Mouse (Mus musculus) MEL (cell line): ENCODE data around the gene Myh9. TPM values are rescaled to one million over a fixed set of nuclear protein-coding genes. Genes with fewer than 3 reads are reported as not detected.

Experiments
- DNase-seq: peaks from one replicate; pipeline ENCODE4 v3.0.0; 2011; ENCODE audit warnings: low read depth, low spot score
- H3K27ac ChIP-seq: 2 replicates; pipeline ENCODE4 v1.5.1; 2012; ENCODE audit warnings: low read depth, mild to moderate bottlenecking, control low read depth, low read length, moderate library complexity; ENCODE audit not compliant: control insufficient read depth
- H3K27me3 ChIP-seq, 2 experiments: fragments of 150-350 bp in 1 of 2; sonication (generic) in 1 of 2; 2 replicates each; pipeline ENCODE4 v1.6.1; 2012; ENCODE audit warnings: low read length in 2 of 2, mild to moderate bottlenecking in 2 of 2, improper control_type of control experiment in 1 of 2, moderate library complexity in 1 of 2; ENCODE audit not compliant: insufficient read depth in 2 of 2, control insufficient read depth in 1 of 2
- H3K36me3 ChIP-seq, 2 experiments: 2 replicates each; pipeline ENCODE4 v1.6.1; 2012 to 2014; ENCODE audit warnings: low read length in 2 of 2, improper control_type of control experiment in 1 of 2, inconsistent platforms in 1 of 2, mild to moderate bottlenecking in 1 of 2; ENCODE audit not compliant: insufficient read depth in 2 of 2, control insufficient read depth in 1 of 2
- H3K4me1 ChIP-seq, 2 experiments: fragments of 150-350 bp in 1 of 2; sonication (generic) in 1 of 2; 2 replicates each; pipeline ENCODE4 v1.6.1; 2012; ENCODE audit warnings: low read length in 2 of 2, improper control_type of control experiment in 1 of 2, mild to moderate bottlenecking in 1 of 2; ENCODE audit not compliant: insufficient read depth in 2 of 2, control insufficient read depth in 1 of 2
- H3K4me3 ChIP-seq, 2 experiments: fragments of 150-350 bp in 1 of 2; sonication (generic) in 1 of 2; 2 replicates each; pipeline ENCODE4 v1.5.1; 2012; ENCODE audit warnings: low read depth in 2 of 2, low read length in 2 of 2, mild to moderate bottlenecking in 2 of 2, moderate library complexity in 2 of 2, control low read depth in 1 of 2, improper control_type of control experiment in 1 of 2; ENCODE audit not compliant: control insufficient read depth in 1 of 2, insufficient read depth in 1 of 2
- H3K79me2 ChIP-seq: 2 replicates; pipeline ENCODE4 v1.6.1; 2012; ENCODE audit warnings: mild to moderate bottlenecking, low read length, moderate library complexity; ENCODE audit not compliant: control insufficient read depth, poor library complexity, insufficient read depth
- H3K9ac ChIP-seq: 2 replicates; pipeline ENCODE4 v1.6.1; 2012; ENCODE audit warnings: low read depth, mild to moderate bottlenecking, control low read depth, low read length, moderate library complexity; ENCODE audit not compliant: control insufficient read depth, poor library complexity, severe bottlenecking
- H3K9me3 ChIP-seq: fragments of 150-350 bp; sonication (generic); replicated peaks from 2 replicates; pipeline ENCODE4 v1.6.1; 2012; ENCODE audit warnings: mild to moderate bottlenecking, low read length, improper control_type of control experiment, moderate library complexity; ENCODE audit not compliant: insufficient read depth
- CHD2 ChIP-seq: IDR thresholded peaks from 2 replicates; pipeline ENCODE4 v1.6.1; 2011; ENCODE audit warnings: low read length, improper control_type of control experiment
- CTCF ChIP-seq, 3 experiments: IDR thresholded peaks in 2 of 3; conservative IDR thresholded peaks in 1 of 3; 2 replicates each; pipeline ENCODE4 v1.5.1; 2011 to 2012; ENCODE audit warnings: low read length in 3 of 3, low read depth in 2 of 3, mild to moderate bottlenecking in 2 of 3, improper control_type of control experiment in 1 of 3, inconsistent platforms in 1 of 3, mixed read lengths in 1 of 3, moderate library complexity in 1 of 3; ENCODE audit not compliant: control insufficient read depth in 1 of 3, insufficient read depth in 1 of 3, poor library complexity in 1 of 3, severe bottlenecking in 1 of 3
- E2F4 ChIP-seq: IDR thresholded peaks from 2 replicates; pipeline ENCODE4 v1.6.1; 2011; ENCODE audit warnings: low read depth, low read length, improper control_type of control experiment, borderline replicate concordance
- ELF1 ChIP-seq: IDR thresholded peaks from 2 replicates; pipeline ENCODE4 v1.6.1; 2014; ENCODE audit warnings: low read depth, mild to moderate bottlenecking, inconsistent platforms, low read length, improper control_type of control experiment, moderate library complexity
- EP300 ChIP-seq, 2 experiments: IDR thresholded peaks; 2 replicates each; pipeline ENCODE4 v1.6.1; 2011; ENCODE audit warnings: improper control_type of control experiment in 2 of 2, low read length in 2 of 2, low read depth in 1 of 2, mild to moderate bottlenecking in 1 of 2
- ETS1 ChIP-seq: IDR thresholded peaks from 2 replicates; pipeline ENCODE4 v1.6.1; 2012; ENCODE audit warnings: low read depth, mild to moderate bottlenecking, inconsistent platforms, low read length, improper control_type of control experiment, moderate library complexity
- JUND ChIP-seq: IDR thresholded peaks from 2 replicates; pipeline ENCODE4 v1.6.1; 2011; ENCODE audit warnings: low read depth, mild to moderate bottlenecking, improper control_type of control experiment, low read length
- MEF2A ChIP-seq: IDR thresholded peaks from 2 replicates; pipeline ENCODE4 v1.6.1; 2014; ENCODE audit warnings: low read depth, mild to moderate bottlenecking, inconsistent platforms, low read length, improper control_type of control experiment; ENCODE audit not compliant: poor library complexity, insufficient replicate concordance, severe bottlenecking; ENCODE audit errors: extremely low read depth
- MXI1 ChIP-seq: IDR thresholded peaks from 2 replicates; pipeline ENCODE4 v1.6.1; 2011; ENCODE audit warnings: mild to moderate bottlenecking, low read depth, low read length, improper control_type of control experiment
- MYB ChIP-seq: IDR thresholded peaks from 2 replicates; pipeline ENCODE4 v1.6.1; 2011; ENCODE audit warnings: mild to moderate bottlenecking, low read depth, low read length, improper control_type of control experiment
- MYC ChIP-seq: IDR thresholded peaks from 2 replicates; pipeline ENCODE4 v1.6.1; 2011; ENCODE audit warnings: low read depth, mild to moderate bottlenecking, low read length, improper control_type of control experiment, moderate library complexity
- NELFE ChIP-seq: IDR thresholded peaks from 2 replicates; pipeline ENCODE4 v1.6.1; 2011; ENCODE audit warnings: low read depth, low read length, improper control_type of control experiment
- POLR2A ChIP-seq, 2 experiments: IDR thresholded peaks; 2 replicates each; pipeline ENCODE4 v1.6.1; 2011 to 2012; ENCODE audit warnings: low read length in 2 of 2, mild to moderate bottlenecking in 2 of 2, control low read depth in 1 of 2, improper control_type of control experiment in 1 of 2, low read depth in 1 of 2, moderate library complexity in 1 of 2; ENCODE audit not compliant: control insufficient read depth in 1 of 2, insufficient read depth in 1 of 2, poor library complexity in 1 of 2
- POLR2AphosphoS5 ChIP-seq: IDR thresholded peaks from 2 replicates; pipeline ENCODE4 v1.6.1; 2012; ENCODE audit warnings: low read depth, borderline replicate concordance, mild to moderate bottlenecking, inconsistent platforms, low read length, moderate library complexity, mixed read lengths
- RAD21 ChIP-seq: IDR thresholded peaks from 2 replicates; pipeline ENCODE4 v1.6.1; 2011; ENCODE audit warnings: mild to moderate bottlenecking, low read depth, low read length, improper control_type of control experiment
- SMC3 ChIP-seq: IDR thresholded peaks from 2 replicates; pipeline ENCODE4 v1.6.1; 2011; ENCODE audit warnings: low read depth, low read length, improper control_type of control experiment
- TBP ChIP-seq: IDR thresholded peaks from 2 replicates; pipeline ENCODE4 v1.8.0; 2011; ENCODE audit warnings: low read depth, low read length, improper control_type of control experiment
- TCF12 ChIP-seq: IDR thresholded peaks from 2 replicates; pipeline ENCODE4 v1.6.1; 2014; ENCODE audit warnings: low read depth, mild to moderate bottlenecking, inconsistent platforms, low read length, improper control_type of control experiment, moderate library complexity
- USF1 ChIP-seq: IDR thresholded peaks from 2 replicates; pipeline ENCODE4 v1.6.1; 2014; ENCODE audit warnings: low read depth, mild to moderate bottlenecking, inconsistent platforms, low read length, improper control_type of control experiment, moderate library complexity
- USF2 ChIP-seq, 2 experiments: IDR thresholded peaks; 2 replicates each; pipeline ENCODE4 v1.6.1; 2011 to 2012; ENCODE audit warnings: improper control_type of control experiment in 2 of 2, low read length in 2 of 2, borderline replicate concordance in 1 of 2, inconsistent platforms in 1 of 2, low read depth in 1 of 2, mild to moderate bottlenecking in 1 of 2; ENCODE audit not compliant: insufficient read depth in 1 of 2
- ZC3H11A ChIP-seq: IDR thresholded peaks from 2 replicates; pipeline ENCODE4 v1.6.1; 2012; ENCODE audit warnings: low read depth, mild to moderate bottlenecking, inconsistent platforms, low read length, improper control_type of control experiment
- ZKSCAN1 ChIP-seq: IDR thresholded peaks from 2 replicates; pipeline ENCODE4 v1.6.1; 2012; ENCODE audit warnings: low read depth, mild to moderate bottlenecking, inconsistent platforms, low read length, improper control_type of control experiment, moderate library complexity
- ZNF384 ChIP-seq: IDR thresholded peaks from 2 replicates; pipeline ENCODE4 v1.6.1; 2012; ENCODE audit warnings: low read depth, mild to moderate bottlenecking, inconsistent platforms, low read length, improper control_type of control experiment
- polyA plus RNA-seq, 2 experiments: library from polyadenylated mRNA; stranded (reverse) in 1 of 2; unstranded in 1 of 2; fragments of >175 nt in 1 of 2; fragments of >200 nt in 1 of 2; gene quantifications; 2 replicates each; pipeline versions ENCODE4 v1.2.1 to v1.2.4; 2012; ENCODE audit warnings: low replicate concordance in 2 of 2, low read depth in 1 of 2; ENCODE audit not compliant: insufficient read length in 2 of 2, insufficient read depth in 1 of 2, missing spikeins in 1 of 2
- total RNA-seq: library from RNA; depleted of rRNA; stranded (reverse); fragments of 300-350 nt; gene quantifications from 2 replicates; pipeline ENCODE4 v1.2.3, GENCODE M21; 2012

The Myh9 gene
- total and polyA plus RNA-seq, 3 experiments = 59.3 to 176 (median 158) TPM

GRCm38 (mm10) chr15:77784039-77784824 is 57.7 kb downstream of the Myh9 start:
- Histone ChIP-seq H3K4me3 (no peak overlapping the region), H3K36me3 (peaks cover 0 to 7% of the 10 kb centered on the region in 2 experiments; a peak in 2 of 4 replicates), H3K27ac (no peak overlapping the region), H3K79me2 (no peaks in the 10 kb centered on the region), H3K27me3 (no peaks in the 10 kb centered on the region), H3K4me1 (no peaks in the 10 kb centered on the region), H3K9ac (no peak overlapping the region), H3K9me3 (no peaks in the 10 kb centered on the region)
- DNase-seq = no peak
- no peak for TF ChIP-seq POLR2A (IDR thresholded peaks at IDR 0.05; ENCODE audit: control insufficient read depth in 1 of 2, insufficient read depth in 1 of 2, low read depth in 1 of 2, low read length in 2 of 2, poor library complexity in 1 of 2)
- no peak for TF ChIP-seq ZKSCAN1
- TF ChIP-seq USF2 (IDR thresholded peaks at IDR 0.05; ENCODE audit: borderline replicate concordance in 1 of 2, insufficient read depth in 1 of 2, low read depth in 1 of 2, low read length in 2 of 2) = no peak
- no peak for TF ChIP-seq RAD21
- TF ChIP-seq ZNF384 = no peak
- no peak for TF ChIP-seq MEF2A
- no peak for TF ChIP-seq ZC3H11A
- no peak for TF ChIP-seq ETS1
- no peak for TF ChIP-seq POLR2AphosphoS5
- TF ChIP-seq E2F4 = no peak
- TF ChIP-seq CHD2 = no peak
- no peak for TF ChIP-seq MXI1
- TF ChIP-seq CTCF (IDR thresholded peaks at IDR 0.05 in 2 of 3, conservative IDR thresholded peaks at IDR 0.05 in 1 of 3; ENCODE audit: control insufficient read depth in 1 of 3, insufficient read depth in 1 of 3, low read depth in 2 of 3, low read length in 3 of 3, poor library complexity in 1 of 3, severe bottlenecking in 1 of 3) = no peak
- no peak for TF ChIP-seq USF1
- no peak for TF ChIP-seq MYC
- TF ChIP-seq JUND = no peak
- no peak for TF ChIP-seq SMC3
- TF ChIP-seq MYB = no peak
- no peak for TF ChIP-seq NELFE
- TF ChIP-seq TCF12 = no peak

GRCm38 (mm10) chr15:77782449-77783014 is 59.4 kb downstream of the Myh9 start:
- peaks cover 0 to 5% of the 10 kb centered on the region in 2 experiments; a peak in 2 of 4 replicates for H3K36me3 ChIP-seq
- H3K9ac ChIP-seq = no peak overlapping the region
- peak; percentile 46 for TF ChIP-seq RAD21
- TF ChIP-seq SMC3 = peak; percentile 47
- no peak for TF ChIP-seq ELF1
- TF ChIP-seq ZNF384 = peak; percentile 74
- TF ChIP-seq MXI1 = no peak
- TF ChIP-seq ZC3H11A = no peak
- TF ChIP-seq ZKSCAN1 = no peak
- TF ChIP-seq POLR2AphosphoS5 = no peak
- TF ChIP-seq MEF2A = no peak
- peak; percentile 57 to 68 (median 63) for TF ChIP-seq CTCF (IDR thresholded peaks at IDR 0.05 in 2 of 3, conservative IDR thresholded peaks at IDR 0.05 in 1 of 3; ENCODE audit: control insufficient read depth in 1 of 3, insufficient read depth in 1 of 3, low read depth in 2 of 3, low read length in 3 of 3, poor library complexity in 1 of 3, severe bottlenecking in 1 of 3)
- TF ChIP-seq TBP = no peak
- no peak for TF ChIP-seq CHD2
- no peak for TF ChIP-seq EP300 (IDR thresholded peaks at IDR 0.05; ENCODE audit: low read depth in 1 of 2, low read length in 2 of 2)
- H3K4me3 ChIP-seq = no peak overlapping the region
- H3K9me3 ChIP-seq = no peaks in the 10 kb centered on the region
- H3K27ac ChIP-seq = no peak overlapping the region
- H3K4me1 ChIP-seq = no peaks in the 10 kb centered on the region
- H3K79me2 ChIP-seq = no peaks in the 10 kb centered on the region
- DNase-seq = peak; percentile 42
- no peaks in the 10 kb centered on the region for H3K27me3 ChIP-seq
